Mouse (Mus musculus) intestine, postnatal 0 days (tissue): ENCODE results near the gene Grpel1. TPM values are rescaled to one million over a fixed set of nuclear protein-coding genes. Genes with fewer than 3 reads are reported as not detected.

ENCODE experiments used
- ATAC-seq: fragments of 200-750 bp; cut with Nextera tagmentation; 2 replicates; pipeline ENCODE4 v1.8.0; 2017; ENCODE audit warnings: mild to moderate bottlenecking, moderate TSS enrichment, moderate library complexity
- H3K27ac ChIP-seq: fragments of 300-500 bp; sonication (generic); 2 replicates; pipeline ENCODE4 v1.5.1; 2014; ENCODE audit warnings: mild to moderate bottlenecking, low read depth, low read length, moderate library complexity
- H3K27me3 ChIP-seq: fragments of 300-500 bp; sonication (generic); replicated peaks from 2 replicates; pipeline ENCODE4 v1.6.1; 2014; ENCODE audit warnings: low read length, mixed read lengths; ENCODE audit not compliant: control insufficient read depth, insufficient read depth
- H3K36me3 ChIP-seq: fragments of 300-500 bp; sonication (generic); 2 replicates; pipeline ENCODE4 v1.6.1; 2014; ENCODE audit warnings: mild to moderate bottlenecking, moderate library complexity; ENCODE audit not compliant: control insufficient read depth, insufficient read depth
- H3K4me1 ChIP-seq: fragments of 300-500 bp; sonication (generic); replicated peaks from 2 replicates; pipeline ENCODE4 v1.6.1; 2014; ENCODE audit warnings: antibody characterized with exemption, low read length, mixed read lengths; ENCODE audit not compliant: control insufficient read depth, insufficient read depth
- H3K4me2 ChIP-seq: fragments of 300-500 bp; sonication (generic); replicated peaks from 2 replicates; pipeline ENCODE4 v1.6.1; 2014; ENCODE audit warnings: low read depth, mild to moderate bottlenecking, moderate library complexity
- H3K4me3 ChIP-seq: fragments of 300-500 bp; sonication (generic); 2 replicates; pipeline ENCODE4 v1.5.1; 2014; ENCODE audit warnings: low read depth, low read length
- H3K9ac ChIP-seq: fragments of 300-500 bp; sonication (generic); 2 replicates; pipeline ENCODE4 v1.6.1; 2014; ENCODE audit warnings: mild to moderate bottlenecking, low read depth, low read length
- H3K9me3 ChIP-seq: fragments of 300-500 bp; sonication (generic); 2 replicates; pipeline ENCODE4 v1.6.1; 2016; ENCODE audit warnings: mixed run types; ENCODE audit not compliant: control insufficient read depth
- CTCF ChIP-seq: sonication (generic); IDR thresholded peaks from 2 replicates; pipeline ENCODE4 v1.5.1; 2016; ENCODE audit warnings: low read depth, mild to moderate bottlenecking, control low read depth, antibody characterized with exemption, moderate library complexity
- WGBS: fragments of 180-500 bp; shearing (Covaris S2); extraction: QIAGEN DNeasy Blood & Tissue Kit; methylation state at CpG from one replicate; pipeline ENCODE4 v1.1.7; 2014; 5-methylcytosine and 5-hydroxymethylcytosine counted together
- polyA plus RNA-seq: library from polyadenylated mRNA; unstranded; fragments of >200 nt; fragmentation: Nextera tagmentation; extraction: Ambion mirVana; gene quantifications from 2 replicates; pipeline ENCODE4 v1.2.1, GENCODE M21; 2015

Grpel1 gene
- polyA plus RNA-seq, 1 experiment from 2014 or later: 48.8 TPM

DNA sequence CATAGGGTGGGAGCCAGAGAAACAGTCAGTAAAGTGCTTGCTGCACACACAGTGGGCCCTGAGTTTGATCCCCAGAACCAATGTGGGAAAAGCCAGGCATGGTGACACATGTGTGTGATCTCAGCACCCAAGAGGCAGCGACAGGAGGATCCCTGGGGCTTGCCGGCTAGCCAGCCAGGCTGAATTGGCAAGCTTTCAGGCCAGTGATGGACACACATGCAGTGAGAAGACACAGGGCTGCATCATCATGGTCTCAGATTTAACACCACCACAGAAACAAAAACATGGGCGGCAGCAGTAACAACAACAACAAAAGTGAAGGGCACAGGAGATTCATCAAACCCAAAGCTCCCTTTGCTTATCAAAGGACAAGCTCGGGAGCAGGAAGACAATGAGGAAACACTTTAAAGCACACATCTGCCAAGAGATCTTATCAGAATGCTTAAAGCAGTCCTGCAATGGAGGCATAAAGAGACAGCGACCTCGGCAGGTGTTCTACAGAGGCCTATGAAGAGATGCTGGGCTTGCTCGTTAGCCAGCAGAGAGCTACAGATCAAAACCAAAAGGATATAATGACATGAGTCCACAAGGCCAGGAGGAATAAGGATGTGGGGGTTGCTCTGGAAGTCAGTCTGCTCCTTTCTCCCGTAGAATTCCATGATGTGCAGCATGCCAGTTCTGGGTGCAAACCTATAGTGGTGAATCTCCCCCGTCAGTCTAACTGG is 18.5 kb upstream of the Grpel1 start:
- Histone ChIP-seq H3K27me3 (0 out of 2 replicates have a peak, but pooled peaks cover 2% of the 10 kb centered on the region), H3K4me1 (no peaks in the 10 kb centered on the region), H3K9me3 (no peaks in the 10 kb centered on the region), H3K4me2 (no peak overlapping the region), H3K36me3 (no peaks in the 10 kb centered on the region), H3K27ac (no peak overlapping the region), H3K4me3 (no peak overlapping the region), H3K9ac (no peak overlapping the region)
- no peak for ATAC-seq
- WGBS: 45% methylated on average over 9 of the region's 9 CpGs
- no peak for TF ChIP-seq CTCF

DNA sequence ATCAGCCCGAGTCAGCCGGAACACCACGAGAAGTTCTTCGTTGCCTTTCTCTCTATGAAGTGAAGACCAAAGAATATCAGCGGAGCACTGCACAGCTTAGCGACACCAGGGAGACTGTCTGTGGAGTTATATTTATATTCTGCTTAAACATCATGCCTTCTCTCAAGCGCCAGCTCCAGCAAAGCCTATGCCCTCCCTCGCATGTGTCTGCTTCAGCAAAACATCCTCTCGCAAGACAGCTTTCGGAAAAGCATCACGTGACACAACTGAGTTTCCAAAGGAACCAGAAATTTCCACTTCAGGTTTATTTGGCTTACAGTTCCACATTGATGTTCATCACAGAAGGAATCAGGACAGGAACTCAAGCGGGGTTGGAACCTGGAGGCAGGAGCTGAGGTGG is 16.9 kb upstream of the Grpel1 start:
- H3K4me1 ChIP-seq: no peaks in the 10 kb centered on the region
- H3K9me3 ChIP-seq: no peaks in the 10 kb centered on the region
- no peak for TF ChIP-seq CTCF
- H3K27me3 ChIP-seq: 0 out of 2 replicates have a peak, but pooled peaks cover 2% of the 10 kb centered on the region
- no peak overlapping the region for H3K4me2 ChIP-seq
- 86% methylated on average over 12 of the region's 12 CpGs for WGBS
- H3K9ac ChIP-seq: no peak overlapping the region
- no peaks in the 10 kb centered on the region for H3K36me3 ChIP-seq
- H3K4me3 ChIP-seq: no peak overlapping the region
- no peak for ATAC-seq
- H3K27ac ChIP-seq: no peak overlapping the region

DNA sequence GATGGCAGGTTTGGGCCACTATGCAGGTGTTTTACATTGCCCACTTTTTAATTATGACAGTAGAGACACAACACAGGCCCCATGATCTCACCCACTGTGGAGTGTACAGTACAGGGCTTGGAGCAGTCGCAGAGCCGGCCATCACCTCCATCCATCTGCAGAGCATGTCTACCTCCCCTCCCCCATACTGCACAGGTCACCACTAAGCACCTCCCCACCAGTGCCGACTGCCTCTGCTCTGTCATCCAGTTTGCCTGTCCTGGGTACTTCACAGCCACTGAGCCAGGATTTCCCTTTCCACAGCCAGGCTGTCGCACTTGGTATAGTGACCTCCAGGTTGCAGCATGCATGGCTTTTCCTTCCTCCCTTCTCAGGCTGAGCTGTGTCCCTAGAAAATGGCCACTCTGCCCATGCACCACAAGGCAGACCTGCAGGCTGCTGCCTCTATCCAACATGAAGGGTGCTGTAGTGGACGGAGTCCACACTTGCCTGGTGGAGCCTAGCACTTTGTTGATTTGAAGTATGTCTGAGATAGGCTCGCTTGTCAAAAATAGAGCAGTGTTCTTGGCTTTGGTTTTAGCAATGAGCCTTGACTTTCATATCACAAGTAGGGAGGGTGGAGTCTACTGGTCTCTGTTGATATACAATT is 15.0 kb upstream of the Grpel1 start:
- Histone ChIP-seq H3K9ac (no peak overlapping the region), H3K4me2 (no peak overlapping the region), H3K4me1 (no peaks in the 10 kb centered on the region), H3K4me3 (no peak overlapping the region), H3K27ac (no peak overlapping the region), H3K9me3 (no peaks in the 10 kb centered on the region), H3K27me3 (0 out of 2 replicates have a peak, but pooled peaks cover 2% of the 10 kb centered on the region), H3K36me3 (no peaks in the 10 kb centered on the region)
- WGBS: 69% methylated on average over 6 of the region's 6 CpGs
- ATAC-seq: no peak
- TF ChIP-seq CTCF: no peak

DNA sequence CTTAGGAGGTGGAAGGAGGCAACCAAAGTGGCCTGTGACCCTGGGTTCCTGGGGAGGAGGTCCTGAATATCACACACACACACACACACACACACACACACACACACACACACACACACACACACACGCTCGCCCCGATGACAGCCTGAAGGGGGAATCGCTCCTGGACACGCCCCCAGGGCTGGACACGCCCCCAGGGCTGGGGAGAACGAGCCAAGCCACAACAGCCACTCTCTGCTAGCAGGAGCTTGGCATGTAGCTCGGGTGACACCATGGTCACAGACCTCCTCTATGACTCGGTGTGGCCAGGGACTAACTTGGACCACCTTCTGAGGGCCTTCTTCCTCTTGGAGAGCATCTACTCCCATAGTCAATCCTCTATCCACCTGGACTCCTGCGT is 13.7 kb upstream of the Grpel1 start:
- ATAC-seq: no peak
- Histone ChIP-seq H3K9ac (no peak overlapping the region), H3K9me3 (no peaks in the 10 kb centered on the region), H3K36me3 (no peaks in the 10 kb centered on the region), H3K27ac (no peak overlapping the region), H3K27me3 (no peaks in the 10 kb centered on the region), H3K4me1 (no peaks in the 10 kb centered on the region), H3K4me3 (no peak overlapping the region), H3K4me2 (no peak overlapping the region)
- 18% methylated on average over 10 of the region's 10 CpGs for WGBS
- TF ChIP-seq CTCF: no peak

DNA sequence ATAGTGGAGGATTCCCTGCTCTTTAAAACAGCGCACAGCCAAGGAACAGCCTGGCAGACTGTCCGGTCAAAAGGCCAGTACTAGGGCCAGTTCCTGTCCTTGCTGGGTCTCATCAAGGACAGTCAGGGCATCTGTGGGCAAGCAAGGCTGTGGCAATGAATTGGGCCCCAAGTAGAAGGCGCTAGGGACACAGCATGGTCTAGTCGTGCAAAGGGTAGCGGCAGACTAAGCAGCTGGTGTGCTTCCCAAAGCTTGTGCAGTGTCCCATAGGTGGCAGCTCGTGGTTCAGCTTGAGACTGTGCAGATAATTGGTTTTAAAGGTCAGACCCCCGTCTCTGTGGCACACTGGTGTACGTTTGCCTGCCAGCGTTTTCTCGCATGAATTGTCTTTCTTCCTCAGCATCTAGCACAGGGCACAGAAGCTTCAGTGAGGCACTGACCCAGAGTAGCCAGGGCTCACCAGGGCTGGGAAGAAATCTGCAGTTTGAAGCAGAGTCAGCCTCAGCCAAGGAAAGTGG is 12.9 kb upstream of the Grpel1 start:
- Histone ChIP-seq H3K9me3 (no peaks in the 10 kb centered on the region), H3K27me3 (no peaks in the 10 kb centered on the region), H3K27ac (no peak overlapping the region), H3K4me1 (no peaks in the 10 kb centered on the region), H3K4me3 (no peak overlapping the region), H3K36me3 (no peaks in the 10 kb centered on the region), H3K9ac (no peak overlapping the region), H3K4me2 (no peak overlapping the region)
- WGBS: 71% methylated on average over 10 of the region's 10 CpGs
- TF ChIP-seq CTCF: no peak
- ATAC-seq: no peak

DNA sequence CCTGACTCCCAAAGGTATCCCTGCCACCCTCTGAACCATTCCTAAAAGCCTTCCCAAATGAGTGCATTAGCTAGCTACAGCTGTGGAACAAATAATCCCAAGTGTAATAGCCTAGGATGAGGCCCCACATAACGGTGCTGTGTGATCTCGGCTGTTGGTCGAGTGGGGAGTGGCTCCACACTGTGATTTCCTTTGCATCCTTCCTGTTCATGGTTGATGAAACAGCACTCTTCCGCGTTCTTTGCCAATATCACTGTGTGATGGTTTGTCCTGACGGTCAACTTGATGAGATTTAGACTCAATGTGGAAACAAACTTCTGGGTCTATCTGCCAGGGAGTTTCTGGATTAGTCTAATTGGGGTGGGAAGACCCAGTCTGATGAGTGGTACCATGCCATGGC is 12.0 kb upstream of the Grpel1 start:
- 76% methylated on average over 6 of the region's 6 CpGs for WGBS
- ATAC-seq: no peak

More for the DNA sequence above, 12.0 kb upstream of the Grpel1 start:
- Histone ChIP-seq H3K9ac (no peak overlapping the region), H3K4me3 (no peak overlapping the region), H3K4me1 (no peaks in the 10 kb centered on the region), H3K27ac (no peak overlapping the region), H3K9me3 (no peaks in the 10 kb centered on the region), H3K4me2 (no peak overlapping the region), H3K36me3 (no peaks in the 10 kb centered on the region), H3K27me3 (no peaks in the 10 kb centered on the region)
- TF ChIP-seq CTCF: no peak
